Mouse (Mus musculus) C2C12 (cell line): ENCODE measurements around the gene Wdcp. TPM values are rescaled to one million over a fixed set of nuclear protein-coding genes. Genes with fewer than 3 reads are reported as not detected.

Experiments
- H3K27me3 ChIP-seq: one replicate; pipeline ENCODE4 v1.6.1; 2011; ENCODE audit not compliant: control insufficient read depth, insufficient read depth, insufficient read length
- H3K36me3 ChIP-seq: one replicate; pipeline ENCODE4 v1.6.1; 2011; ENCODE audit not compliant: control insufficient read depth, insufficient read depth
- H3K4me3 ChIP-seq: one replicate; pipeline ENCODE4 v1.5.1; 2011; ENCODE audit warnings: mild to moderate bottlenecking, control low read depth; ENCODE audit not compliant: poor library complexity, insufficient read depth, severe bottlenecking
- H3K79me2 ChIP-seq: one replicate; pipeline ENCODE4 v1.6.1; 2011; ENCODE audit not compliant: control insufficient read depth, insufficient read depth
- H3K79me3 ChIP-seq: one replicate; pipeline ENCODE4 v1.6.1; 2011; ENCODE audit warnings: low read depth, control low read depth
- H3ac ChIP-seq: one replicate; pipeline ENCODE3; 2011; ENCODE audit warnings: low read depth; ENCODE audit not compliant: control insufficient read depth, insufficient read length
- CEBPB ChIP-seq: IDR thresholded peaks from one replicate; pipeline ENCODE4 v1.6.1; 2011; ENCODE audit warnings: low read depth, mild to moderate bottlenecking, control low read depth, moderate library complexity
- CTCF ChIP-seq: IDR thresholded peaks from one replicate; pipeline ENCODE4 v1.5.1; 2011; ENCODE audit not compliant: control insufficient read depth, insufficient read depth, insufficient read length
- FOSL1 ChIP-seq: IDR thresholded peaks from one replicate; pipeline ENCODE4 v1.8.0; 2011; ENCODE audit warnings: mild to moderate bottlenecking, low read length; ENCODE audit not compliant: poor library complexity, insufficient read depth, severe bottlenecking
- MAX ChIP-seq: IDR thresholded peaks from one replicate; pipeline ENCODE4 v1.6.1; 2011; ENCODE audit warnings: mild to moderate bottlenecking, control low read depth
- MYOD1 ChIP-seq: IDR thresholded peaks from one replicate; pipeline ENCODE4 v1.6.1; 2011; ENCODE audit warnings: low read depth; ENCODE audit not compliant: control insufficient read depth, insufficient read length
- MYOG ChIP-seq: IDR thresholded peaks from one replicate; pipeline ENCODE4 v1.6.1; 2011; ENCODE audit not compliant: control insufficient read depth, insufficient read length; ENCODE audit errors: extremely low read depth
- USF1 ChIP-seq: IDR thresholded peaks from one replicate; pipeline ENCODE4 v1.6.1; 2011; ENCODE audit warnings: low read depth, mild to moderate bottlenecking, control low read depth, moderate library complexity
- polyA plus RNA-seq: library from polyadenylated mRNA; unstranded; fragments of >200 nt; fragmentation: generic; extraction: Trizol; gene quantifications from one replicate; pipeline ENCODE4 v1.2.1, GENCODE M21; 2012; ENCODE audit warnings: missing spikeins

The Wdcp gene
- polyA plus RNA-seq, 1 experiment = 7.0 TPM

- TF ChIP-seq MYOD1 = no peak
- TF ChIP-seq USF1 = no peak
- no peak for TF ChIP-seq CTCF
- TF ChIP-seq MAX = no peak
- TF ChIP-seq CEBPB = no peak
- TF ChIP-seq MYOG = no peak
- TF ChIP-seq FOSL1 = no peak
- H3K4me3 ChIP-seq = no peak overlapping the region
- no peaks in the 10 kb centered on the region for H3K79me2 ChIP-seq
- H3K79me3 ChIP-seq = no peaks in the 10 kb centered on the region
- H3K36me3 ChIP-seq = no peaks in the 10 kb centered on the region
- no peaks in the 10 kb centered on the region for H3K27me3 ChIP-seq
- no peak overlapping the region for H3ac ChIP-seq
These were observed 29.9 kb downstream of the Wdcp start for GRCm38 (mm10) chr12:4872983-4873477.

DNA sequence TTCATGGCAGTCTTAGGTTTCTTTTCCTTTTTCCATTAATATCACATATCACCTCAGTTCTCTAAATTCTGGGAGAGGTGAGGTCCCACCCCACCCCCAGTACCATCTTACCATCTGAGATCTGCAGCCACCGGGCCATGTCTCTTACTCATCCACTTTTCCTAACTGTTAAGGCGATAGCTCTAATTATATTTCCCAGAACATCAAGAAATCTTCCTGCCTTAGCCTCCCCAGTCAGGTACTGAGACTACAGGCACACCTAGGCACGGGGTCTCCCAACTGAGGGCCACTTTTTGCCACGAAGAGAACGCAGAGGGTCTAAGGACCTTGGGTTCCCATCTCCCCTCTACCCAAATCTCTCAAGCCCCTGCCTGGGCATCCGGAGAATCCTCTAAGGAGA is 30.4 kb downstream of the Wdcp start:
- Histone ChIP-seq H3K79me3 (no peaks in the 10 kb centered on the region), H3K79me2 (no peaks in the 10 kb centered on the region), H3K27me3 (no peaks in the 10 kb centered on the region), H3K4me3 (no peak overlapping the region), H3ac (no peak overlapping the region), H3K36me3 (peaks cover 3% of the 10 kb centered on the region)
- TF ChIP-seq MYOD1 = no peak

- TF ChIP-seq CTCF (no peak), MAX (no peak), CEBPB (no peak), FOSL1 (no peak), MYOD1 (no peak), USF1 (no peak), MYOG (no peak)
- no peaks in the 10 kb centered on the region for H3K27me3 ChIP-seq
- H3K79me3 ChIP-seq = no peaks in the 10 kb centered on the region
- H3K79me2 ChIP-seq = no peaks in the 10 kb centered on the region
- peaks cover 8% of the 10 kb centered on the region for H3K36me3 ChIP-seq
- no peak within 1 kb of the TSS for H3ac ChIP-seq
- no peak within 1 kb of the TSS for H3K4me3 ChIP-seq
These were observed 31.2 kb downstream of the Wdcp start, which contains the start of gene Mfsd2b for GRCm38 (mm10) chr12:4874161-4874927. TSS of gene Mfsd2b (minus strand) at chr12:4874359.

DNA sequence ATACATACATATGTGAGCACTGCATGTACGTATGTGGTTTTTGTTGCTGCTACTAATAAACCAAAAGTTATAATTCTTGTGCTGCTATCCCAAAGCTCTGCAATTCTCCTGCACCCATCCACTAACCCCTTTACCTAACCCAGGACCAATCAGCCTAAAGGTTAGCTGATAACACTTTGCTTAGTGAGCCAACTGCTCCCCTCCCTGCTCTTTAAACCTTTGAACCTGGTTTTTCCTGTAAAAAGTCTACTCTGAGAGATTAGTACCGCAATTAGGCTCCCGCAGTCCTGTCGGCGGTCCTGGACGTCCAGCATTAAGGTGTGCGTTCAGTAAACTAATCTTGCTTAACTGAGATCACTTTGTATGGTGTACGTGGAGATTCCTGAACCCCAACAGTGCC is 32.5 kb downstream of the Wdcp start:
- H3K79me2 ChIP-seq = no peaks in the 10 kb centered on the region
- H3K27me3 ChIP-seq = no peaks in the 10 kb centered on the region
- no peak overlapping the region for H3ac ChIP-seq
- TF ChIP-seq CTCF (no peak), MYOD1 (no peak), USF1 (no peak), CEBPB (no peak), MAX (no peak), FOSL1 (no peak), MYOG (no peak)
- H3K79me3 ChIP-seq = no peaks in the 10 kb centered on the region
- peaks cover 12% of the 10 kb centered on the region for H3K36me3 ChIP-seq
- H3K4me3 ChIP-seq = no peak overlapping the region

DNA sequence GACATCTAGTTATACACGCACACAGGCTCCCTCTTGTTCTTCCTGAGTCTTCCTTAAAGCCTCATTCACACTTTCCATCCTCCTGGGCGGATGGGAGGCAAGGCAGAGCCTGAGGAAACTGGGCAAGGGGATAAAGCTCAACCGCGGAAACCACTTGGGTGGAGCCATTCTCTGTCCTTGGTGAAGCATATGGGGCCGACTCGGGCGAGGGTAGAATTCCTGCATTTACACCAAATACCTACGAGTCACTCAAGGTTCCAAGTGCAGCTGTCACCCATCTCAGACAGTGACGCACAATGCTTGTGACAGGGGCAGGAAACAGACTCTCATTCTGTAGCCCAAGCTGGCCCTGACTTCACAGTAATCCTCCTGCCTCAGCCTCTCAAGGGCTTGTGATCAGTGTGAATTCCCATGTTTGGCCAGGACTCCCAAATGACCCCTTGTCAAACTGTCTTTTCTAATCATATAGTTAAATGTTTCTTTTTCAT is 35.2 kb downstream of the Wdcp start:
- Histone ChIP-seq H3K36me3 (peaks cover 25% of the 10 kb centered on the region), H3K79me3 (no peaks in the 10 kb centered on the region), H3K27me3 (no peaks in the 10 kb centered on the region), H3K4me3 (no peak overlapping the region), H3K79me2 (no peaks in the 10 kb centered on the region), H3ac (no peak overlapping the region)
- TF ChIP-seq FOSL1 = no peak
- TF ChIP-seq MYOD1 = peak; percentile 51

DNA sequence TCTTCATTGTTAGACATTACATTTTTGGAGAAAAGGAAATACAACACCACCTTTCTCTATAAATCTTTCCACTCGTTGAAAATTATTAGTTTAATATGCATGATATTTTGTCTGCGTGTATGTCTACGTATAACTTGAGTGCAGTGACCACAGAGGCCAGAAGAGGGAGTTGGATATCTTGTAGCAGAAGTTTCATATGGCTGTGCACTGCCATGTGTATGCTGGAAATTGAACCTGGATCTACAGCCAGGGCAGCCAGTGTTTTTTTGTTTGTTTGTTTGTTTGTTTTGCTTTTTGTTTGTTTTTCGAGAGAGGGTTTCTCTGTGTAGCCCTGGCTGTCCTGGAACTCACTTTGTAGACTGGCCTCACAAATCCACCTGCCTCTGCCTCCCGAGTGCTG is 35.9 kb downstream of the Wdcp start:
- H3K36me3 ChIP-seq = peaks cover 25% of the 10 kb centered on the region
- no peak for TF ChIP-seq MYOG
- TF ChIP-seq USF1 = no peak
- no peak for TF ChIP-seq CTCF
- no peak for TF ChIP-seq CEBPB
- TF ChIP-seq FOSL1 = no peak
- no peak for TF ChIP-seq MAX
- no peak for TF ChIP-seq MYOD1
- H3K79me2 ChIP-seq = no peaks in the 10 kb centered on the region
- H3K79me3 ChIP-seq = no peaks in the 10 kb centered on the region
- H3K27me3 ChIP-seq = no peaks in the 10 kb centered on the region
- H3K4me3 ChIP-seq = no peak overlapping the region
- H3ac ChIP-seq = no peak overlapping the region
